Mouse (Mus musculus) layer of hippocampus, adult 9-11 months (tissue): ENCODE data around the gene Hoxb5.

Experiments
- DNase-seq: peaks from one replicate; pipeline ENCODE4 v3.0.0; 2022

Hoxb5 gene

DNA sequence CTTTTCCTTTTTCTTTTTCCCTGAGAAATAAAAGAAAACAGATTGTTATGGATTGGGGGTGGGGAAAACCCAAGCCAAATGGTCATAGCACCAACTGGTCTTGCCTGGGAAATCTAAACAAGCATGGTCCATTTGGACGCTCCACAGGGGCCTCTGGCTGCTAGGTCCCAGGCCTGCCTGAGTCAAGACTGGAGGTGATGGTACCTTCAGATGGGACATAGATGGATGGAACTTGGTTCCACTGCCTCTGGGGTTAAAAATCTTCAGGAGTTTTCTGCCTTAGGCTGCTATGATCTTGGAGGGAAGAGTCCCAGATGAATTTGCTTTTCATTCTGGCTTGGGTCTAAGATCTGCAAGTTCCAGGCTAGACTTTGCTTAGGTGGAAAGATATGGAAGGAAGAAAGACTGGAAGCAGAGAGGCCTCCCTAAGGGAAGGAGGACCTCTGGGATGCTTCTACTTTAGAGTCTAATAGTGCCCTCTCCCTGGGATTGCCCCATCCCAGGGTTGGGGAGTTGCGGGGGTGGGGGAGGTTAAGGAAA lies 40.1 kb downstream of the Hoxb5 start:
- DNase-seq = no peak

- DNase-seq = no peak
Observed at GRCm38 (mm10) chr11:96344061-96344877, 41.1 kb downstream of the Hoxb5 start.

- DNase-seq = no peak
Observed at GRCm38 (mm10) chr11:96344878-96345159, 41.7 kb downstream of the Hoxb5 start.

GRCm38 (mm10) chr11:96345220-96345892 lies 42.2 kb downstream of the Hoxb5 start:
- DNase-seq = no peak

DNA sequence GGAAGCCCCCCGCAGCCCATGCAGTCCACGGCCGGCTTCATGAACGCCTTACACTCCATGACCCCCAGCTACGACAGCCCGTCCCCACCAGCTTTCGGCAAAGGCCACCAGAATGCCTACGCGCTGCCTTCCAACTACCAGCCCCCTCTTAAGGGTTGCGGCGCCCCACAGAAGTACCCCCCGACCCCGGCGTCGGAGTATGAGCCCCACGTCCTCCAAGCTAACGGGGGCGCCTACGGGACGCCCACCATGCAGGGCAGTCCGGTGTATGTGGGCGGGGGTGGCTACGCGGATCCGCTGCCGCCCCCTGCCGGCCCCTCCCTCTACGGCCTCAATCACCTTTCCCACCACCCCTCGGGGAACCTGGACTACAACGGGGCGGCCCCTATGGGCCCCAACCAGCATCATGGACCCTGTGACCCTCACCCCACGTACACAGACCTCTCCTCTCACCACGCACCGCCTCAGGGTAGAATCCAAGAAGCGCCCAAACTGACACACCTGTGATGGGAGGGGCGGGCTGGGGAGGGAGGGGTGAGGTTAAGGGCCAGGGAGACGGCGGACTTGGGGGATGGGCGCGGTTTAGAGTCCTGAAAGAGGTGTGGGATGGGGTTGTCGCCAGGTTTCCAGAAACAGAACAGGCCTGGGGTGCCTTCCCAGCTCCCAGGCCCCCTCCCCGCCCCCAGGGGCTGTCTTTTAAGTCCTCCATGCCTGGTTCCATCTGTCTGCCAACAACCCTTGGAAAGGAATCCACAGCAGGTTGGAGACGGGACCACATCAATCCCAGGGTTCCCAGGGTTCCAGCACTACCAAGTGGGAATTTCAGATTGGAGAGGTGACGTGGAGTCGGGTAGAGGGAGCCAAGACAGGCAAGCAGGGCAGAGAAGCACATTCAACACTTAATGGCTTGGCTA lies 43.0 kb downstream of the Hoxb5 start:
- no peak for DNase-seq

- DNase-seq = no peak
Observed at GRCm38 (mm10) chr11:96346916-96347520, 43.9 kb downstream of the Hoxb5 start.

GRCm38 (mm10) chr11:96347717-96348116 lies 44.6 kb downstream of the Hoxb5 start:
- DNase-seq = no peak

GRCm38 (mm10) chr11:96348141-96348928 lies 45.2 kb downstream of the Hoxb5 start:
- no peak for DNase-seq

- no peak for DNase-seq
Observed at GRCm38 (mm10) chr11:96348988-96349387, 45.9 kb downstream of the Hoxb5 start.

DNA sequence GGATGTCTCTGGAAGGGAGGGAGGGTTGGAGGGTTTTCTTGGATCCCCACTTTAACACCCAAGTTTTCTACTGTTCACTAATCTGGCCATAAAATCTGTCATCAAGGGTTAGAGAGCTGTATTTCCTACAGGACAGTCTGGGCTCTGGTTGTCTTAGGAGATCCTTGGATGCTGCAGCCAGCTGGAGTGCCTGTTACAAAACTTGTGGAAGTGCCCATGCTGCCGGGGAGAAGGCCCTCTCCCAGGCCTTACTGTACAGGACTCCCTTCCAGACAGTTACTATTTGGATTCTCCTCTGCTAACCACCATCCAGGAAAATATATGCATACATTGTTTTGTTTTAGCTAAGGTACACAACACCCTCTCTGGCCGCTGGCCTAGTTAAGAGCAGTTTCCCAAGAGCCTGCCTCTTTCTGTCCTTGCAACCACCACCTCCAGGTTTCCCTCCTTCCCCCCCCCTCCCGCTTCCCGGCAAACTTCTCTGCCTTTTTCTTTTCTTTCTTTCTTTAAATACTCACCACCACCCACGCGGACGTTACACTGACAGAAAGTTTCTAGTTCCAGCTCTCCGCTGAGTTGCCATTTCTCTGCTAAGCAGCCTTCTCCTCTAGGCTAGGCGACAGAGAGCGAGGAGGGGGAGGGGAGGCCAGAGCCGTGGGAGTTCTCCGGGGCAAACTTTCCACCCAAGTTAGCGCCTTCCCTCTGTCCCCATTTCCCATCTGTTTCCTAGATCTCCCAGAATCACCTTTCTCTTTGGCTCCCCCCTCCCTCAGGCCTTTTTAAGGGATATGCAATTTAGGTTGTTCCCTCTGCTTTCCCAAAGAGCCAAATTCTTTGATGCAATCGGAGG lies 46.6 kb downstream of the Hoxb5 start:
- no peak for DNase-seq

GRCm38 (mm10) chr11:96350341-96350624 lies 47.1 kb downstream of the Hoxb5 start, which contains the start of gene Hoxb2:
Gene Hoxb2, plus strand, starts transcription at chr11:96350525.
- DNase-seq = no peak

DNA sequence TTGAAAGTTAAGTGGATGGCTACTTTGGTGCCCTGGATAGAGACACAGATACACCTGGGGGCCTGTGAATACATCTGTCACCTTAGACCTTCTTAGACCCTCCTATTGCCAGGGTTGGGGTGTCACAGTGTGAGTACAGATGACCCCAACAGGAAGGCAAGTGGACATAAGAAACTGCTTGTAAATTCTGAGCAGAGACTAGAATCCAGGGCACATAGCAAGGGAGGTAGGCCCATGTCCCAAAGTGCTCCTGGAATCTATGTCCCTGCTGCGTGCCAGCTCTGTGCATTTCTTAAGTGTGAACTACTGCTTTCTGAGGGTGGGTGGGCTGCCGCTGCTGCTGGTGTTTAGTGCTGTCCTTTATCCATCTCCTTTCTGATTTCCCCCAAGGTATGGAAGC lies 47.7 kb downstream of the Hoxb5 start:
- DNase-seq = no peak

DNA sequence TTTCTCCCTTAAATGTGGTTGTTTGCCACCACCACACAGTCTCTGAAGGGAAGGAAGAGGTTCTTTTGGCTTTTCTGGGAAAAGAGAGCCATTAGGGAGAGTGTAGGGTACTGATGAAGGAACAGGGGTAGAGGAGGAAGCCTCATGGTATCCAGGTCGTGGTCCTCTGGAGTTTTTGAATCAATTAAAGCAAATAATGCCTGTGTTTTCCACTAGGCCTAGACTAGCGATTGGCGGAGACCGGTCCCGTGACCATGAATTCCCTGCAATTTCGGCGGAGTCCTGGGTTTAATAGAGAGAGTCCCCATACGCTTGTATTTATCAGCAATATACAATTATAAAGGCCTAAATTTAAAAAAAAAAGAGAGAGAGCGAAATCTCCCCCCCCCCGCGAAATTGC lies 48.2 kb downstream of the Hoxb5 start:
- no peak for DNase-seq

DNA sequence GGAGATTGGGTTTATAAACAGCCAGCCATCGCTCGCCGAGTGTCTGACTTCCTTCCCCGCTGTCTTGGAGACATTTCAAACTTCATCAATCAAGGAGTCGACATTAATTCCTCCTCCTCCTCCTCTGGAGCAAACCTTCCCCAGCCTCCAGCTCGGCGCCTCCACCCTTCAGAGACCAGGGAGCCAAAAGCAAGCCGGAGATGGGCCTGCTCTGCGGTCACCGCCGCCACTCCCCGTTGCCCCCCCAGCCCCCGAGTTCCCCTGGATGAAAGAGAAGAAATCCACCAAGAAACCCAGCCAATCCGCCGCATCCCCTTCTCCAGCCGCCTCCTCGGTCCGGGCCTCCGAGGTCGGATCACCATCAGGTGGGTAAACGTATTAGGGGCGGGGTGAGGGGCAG lies 48.7 kb downstream of the Hoxb5 start:
- DNase-seq = no peak

DNA sequence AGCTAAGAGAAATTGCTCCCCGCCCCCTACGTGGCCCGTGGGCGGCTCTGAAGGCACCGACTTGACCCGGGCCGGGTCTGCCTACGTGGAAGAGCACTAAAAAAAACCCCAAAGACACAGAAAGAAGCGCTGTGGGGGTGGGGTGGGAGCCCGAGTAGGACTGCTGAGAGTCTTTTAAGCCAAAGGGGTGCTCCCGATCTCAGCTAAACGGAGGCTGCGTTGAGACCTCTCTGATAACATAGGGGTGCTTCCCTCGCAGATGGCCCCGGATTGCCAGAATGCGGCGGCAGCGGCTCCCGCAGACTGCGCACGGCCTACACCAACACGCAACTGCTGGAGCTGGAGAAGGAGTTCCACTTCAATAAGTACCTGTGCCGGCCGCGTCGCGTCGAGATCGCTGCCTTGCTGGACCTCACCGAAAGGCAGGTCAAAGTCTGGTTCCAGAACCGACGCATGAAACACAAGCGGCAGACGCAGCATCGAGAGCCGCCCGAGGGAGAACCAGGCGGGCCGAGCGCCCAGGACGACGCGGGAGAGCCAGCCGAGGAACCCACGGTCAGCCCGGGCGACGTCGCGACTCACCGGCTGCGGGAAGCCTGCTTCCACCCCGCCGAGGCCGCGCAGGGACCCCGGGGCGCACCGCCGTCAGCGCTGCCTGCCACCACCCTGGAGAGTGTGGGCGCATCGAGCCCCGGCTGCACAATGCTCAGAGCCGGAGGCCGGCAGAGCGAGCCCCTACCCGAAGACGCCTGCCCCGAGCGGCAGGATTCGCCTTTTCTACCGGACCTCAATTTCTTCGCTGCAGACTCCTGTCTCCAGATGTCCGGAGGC lies 49.8 kb downstream of the Hoxb5 start:
- DNase-seq = no peak

DNA sequence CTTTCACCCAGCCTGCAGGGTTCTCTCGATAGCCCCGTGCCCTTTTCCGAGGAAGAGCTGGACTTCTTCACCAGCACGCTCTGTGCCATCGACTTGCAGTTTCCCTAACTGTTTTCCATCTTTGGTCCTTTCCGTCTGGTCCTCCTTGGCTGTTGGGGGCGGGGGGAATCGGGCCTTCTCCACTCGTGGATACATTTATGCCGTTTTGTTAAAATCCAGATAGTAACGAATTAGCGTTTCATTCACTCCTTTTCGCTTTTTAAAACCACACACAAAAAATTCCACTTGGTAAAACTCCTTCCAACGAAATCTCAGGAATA lies 50.3 kb downstream of the Hoxb5 start:
- no peak for DNase-seq

- no peak for DNase-seq
Observed at GRCm38 (mm10) chr11:96353939-96354338, 50.8 kb downstream of the Hoxb5 start.

- DNase-seq = no peak
Observed at GRCm38 (mm10) chr11:96354376-96354775, 51.2 kb downstream of the Hoxb5 start.

GRCm38 (mm10) chr11:96354801-96355311 lies 51.7 kb downstream of the Hoxb5 start:
- DNase-seq = no peak
